Mouse (Mus musculus) CD4-positive, CD25-positive, alpha-beta regulatory T cell, adult 2 months (primary cell): ENCODE measurements around the gene Zfp609.

ENCODE experiments used
- DNase-seq: peaks from one replicate; pipeline ENCODE4 v3.0.0-alpha.2; 2012; ENCODE audit warnings: low read depth, low spot score

Gene Zfp609

DNA sequence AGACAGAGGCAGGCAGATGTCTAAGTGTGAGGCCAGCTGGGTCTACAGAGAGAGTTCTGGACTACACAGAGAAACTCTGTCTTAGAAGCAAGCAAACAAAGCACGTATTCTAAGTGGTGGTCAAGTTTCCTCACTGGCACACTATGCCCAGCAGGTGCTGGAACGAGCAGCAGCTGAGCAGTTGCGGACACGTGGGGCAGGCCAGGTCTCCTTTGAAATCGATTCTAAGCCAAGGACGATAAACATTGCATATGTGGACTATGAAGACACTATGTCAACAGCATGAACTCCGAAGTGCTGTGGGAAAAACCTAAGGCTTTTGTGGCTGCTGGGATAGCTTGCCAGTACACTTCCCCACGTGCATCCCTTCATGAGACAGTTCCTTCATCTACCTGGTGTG, 67.4 kb downstream of the Zfp609 start:
- no peak for DNase-seq

DNA sequence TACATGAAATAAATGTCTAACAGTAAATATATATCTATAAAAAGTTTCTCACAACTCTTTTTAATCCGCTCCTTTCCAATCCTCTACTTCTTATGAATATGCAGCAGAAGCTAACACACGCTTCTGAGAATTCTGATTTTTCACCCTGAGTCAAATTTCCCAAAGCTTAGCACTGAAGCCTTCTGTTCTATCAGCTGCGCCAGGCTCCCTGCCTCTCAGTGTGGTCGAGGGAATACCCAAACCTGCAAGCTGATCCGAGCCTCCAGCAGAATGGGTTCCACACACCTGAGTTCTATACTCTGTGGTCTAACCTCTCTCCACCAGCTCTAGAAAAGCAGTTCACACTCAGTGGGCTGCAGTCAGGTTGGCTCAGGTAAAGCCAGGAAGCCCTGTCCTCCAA, 68.1 kb downstream of the Zfp609 start:
- no peak for DNase-seq

GRCm38 (mm10) chr9:65757826-65758225, 69.5 kb downstream of the Zfp609 start:
- DNase-seq = no peak

GRCm38 (mm10) chr9:65755673-65756375, 71.5 kb downstream of the Zfp609 start:
- DNase-seq = no peak

GRCm38 (mm10) chr9:65755164-65755563, 72.2 kb downstream of the Zfp609 start:
- peak; percentile 14 for DNase-seq

GRCm38 (mm10) chr9:65752632-65753031, 74.7 kb downstream of the Zfp609 start:
- peak; percentile 47 for DNase-seq

GRCm38 (mm10) chr9:65751906-65752305, 75.5 kb downstream of the Zfp609 start:
- DNase-seq = no peak

GRCm38 (mm10) chr9:65748102-65748501, 79.3 kb downstream of the Zfp609 start:
- DNase-seq = no peak

DNA sequence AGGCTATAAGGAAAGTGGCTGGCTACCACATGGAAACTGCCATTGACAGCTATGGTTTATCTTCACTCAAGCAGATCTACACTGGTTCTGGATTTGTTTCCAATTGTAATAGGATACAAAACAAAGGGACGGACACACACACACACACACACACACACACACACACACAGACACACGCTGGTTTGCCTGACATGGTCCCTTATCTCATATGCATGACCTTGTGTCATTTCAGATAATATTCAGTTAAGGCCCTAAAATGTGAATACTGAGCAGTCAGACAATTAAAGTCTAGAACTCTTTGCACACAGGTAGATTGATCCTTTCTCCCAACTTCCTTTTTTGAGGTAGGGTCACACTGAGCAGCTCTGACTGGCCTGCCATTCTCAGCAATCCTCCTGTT, 80.9 kb downstream of the Zfp609 start:
- DNase-seq = no peak

DNA sequence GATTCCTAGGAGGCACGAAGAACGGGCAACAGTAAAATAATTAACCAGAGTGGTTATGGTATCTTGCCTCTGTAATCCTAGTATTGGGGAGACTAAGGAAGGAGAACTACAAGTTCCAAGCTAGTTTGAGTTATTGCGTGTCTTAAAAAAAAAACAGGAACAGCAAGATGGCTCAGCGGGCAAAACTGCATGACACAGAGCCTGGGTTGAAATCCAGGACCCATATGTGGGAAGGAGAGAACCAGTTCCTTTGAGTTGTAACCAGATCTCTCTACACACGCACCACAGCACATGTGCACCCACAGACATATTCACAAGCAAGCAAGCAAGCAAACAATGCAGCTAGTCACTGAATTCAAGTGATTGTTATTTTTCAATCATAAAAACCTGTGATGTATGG, 81.9 kb downstream of the Zfp609 start:
- no peak for DNase-seq

- no peak for DNase-seq
Measured at GRCm38 (mm10) chr9:65744171-65745082, 82.9 kb downstream of the Zfp609 start.

GRCm38 (mm10) chr9:65743809-65744170, 83.6 kb downstream of the Zfp609 start:
- no peak for DNase-seq

DNA sequence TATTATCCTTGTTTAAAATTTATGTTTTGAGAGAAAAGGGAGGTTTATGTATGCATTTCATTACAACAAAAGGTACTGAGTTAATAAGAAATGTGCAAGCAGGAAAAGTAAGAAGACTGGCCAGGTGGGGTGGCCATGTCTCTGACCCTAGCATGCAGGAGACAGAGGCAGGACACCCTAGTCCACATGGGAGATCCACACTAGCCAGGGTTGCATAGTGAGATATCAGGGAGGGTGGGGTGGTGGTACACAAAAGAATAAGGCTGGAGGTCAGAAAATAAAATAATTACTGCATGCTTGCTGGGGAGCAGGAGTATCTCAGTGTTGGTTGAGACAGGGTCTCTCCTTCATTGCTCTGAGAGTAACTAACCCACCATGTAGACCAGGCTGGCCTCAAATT, 84.0 kb downstream of the Zfp609 start:
- DNase-seq = no peak

- no peak for DNase-seq
Measured at GRCm38 (mm10) chr9:65742777-65743176, 84.6 kb downstream of the Zfp609 start.

GRCm38 (mm10) chr9:65741066-65741852, 86.1 kb downstream of the Zfp609 start:
- no peak for DNase-seq

GRCm38 (mm10) chr9:65734931-65735330, 92.4 kb downstream of the Zfp609 start:
- DNase-seq = no peak

DNA sequence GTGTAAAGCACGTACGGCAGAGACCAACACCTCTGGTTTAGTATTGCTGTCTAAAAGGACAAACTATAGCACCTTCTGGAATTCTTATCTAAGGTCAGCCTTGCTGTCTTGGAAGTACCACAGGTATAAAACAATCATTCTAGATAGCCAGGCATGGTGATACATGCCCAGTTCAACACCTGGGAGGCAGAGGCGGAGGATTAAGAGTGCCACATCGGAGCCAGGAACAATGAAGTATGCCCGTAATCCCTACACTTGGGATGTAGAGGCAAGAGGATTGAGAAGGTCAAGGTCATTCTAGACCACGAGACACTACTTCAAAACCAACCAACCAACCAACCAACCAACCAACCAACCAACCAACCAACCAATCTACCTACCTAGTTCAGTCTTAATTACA, 98.8 kb downstream of the Zfp609 start:
- no peak for DNase-seq

DNA sequence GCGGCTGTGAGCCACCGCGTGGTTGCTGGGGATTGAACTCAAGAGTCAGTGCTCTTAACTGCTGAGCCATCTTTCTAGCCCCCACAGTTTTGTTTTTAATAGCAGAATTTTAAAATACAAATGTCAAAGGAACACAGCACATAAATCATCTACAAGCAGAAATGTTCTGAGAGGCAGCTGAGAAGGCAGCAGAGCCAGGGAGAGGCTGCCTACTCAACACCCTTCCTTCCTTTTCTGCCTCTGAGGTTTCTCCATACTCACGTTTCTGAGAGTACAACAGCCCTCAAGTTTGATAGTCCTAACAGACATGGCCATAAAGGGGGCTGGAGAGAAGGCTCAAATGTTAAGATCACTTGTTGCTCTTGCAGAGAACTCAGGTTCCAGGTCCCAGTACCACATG, 99.9 kb downstream of the Zfp609 start:
- no peak for DNase-seq

DNA sequence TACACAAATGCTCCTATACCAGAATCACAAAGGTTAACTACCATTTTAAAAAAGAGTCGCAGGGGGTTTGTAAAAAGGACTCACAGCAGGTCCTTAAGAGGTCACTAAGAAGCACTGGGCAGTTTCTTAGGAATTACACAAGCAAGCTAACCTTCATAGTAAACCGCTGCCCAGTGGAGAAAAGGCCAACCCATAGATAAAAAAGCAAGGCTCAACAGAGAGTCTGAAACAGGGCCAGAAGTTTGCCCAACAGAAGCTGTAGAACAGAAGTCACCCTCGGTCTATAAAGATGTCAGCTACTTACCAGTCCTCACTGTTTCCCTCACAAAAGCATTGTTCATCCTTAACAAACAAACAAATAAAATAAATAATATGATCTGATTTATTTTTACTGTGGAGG, 100.9 kb downstream of the Zfp609 start:
- no peak for DNase-seq

DNA sequence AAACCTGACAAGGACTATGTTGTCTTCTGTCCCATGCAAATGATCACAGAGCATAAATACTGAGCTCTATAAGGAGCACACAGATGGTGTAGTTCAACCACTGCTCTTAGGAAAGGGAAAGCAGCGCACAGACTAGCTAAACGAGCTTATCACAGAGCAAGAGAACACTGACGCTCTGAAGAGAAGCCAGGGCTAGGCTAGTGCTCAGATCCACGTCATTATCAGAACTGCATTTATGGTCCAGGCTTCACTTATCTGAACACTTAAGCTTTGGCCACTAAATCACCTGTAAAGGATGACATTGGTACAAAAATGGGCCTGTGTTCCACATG, 102.1 kb downstream of the Zfp609 start:
- no peak for DNase-seq

DNA sequence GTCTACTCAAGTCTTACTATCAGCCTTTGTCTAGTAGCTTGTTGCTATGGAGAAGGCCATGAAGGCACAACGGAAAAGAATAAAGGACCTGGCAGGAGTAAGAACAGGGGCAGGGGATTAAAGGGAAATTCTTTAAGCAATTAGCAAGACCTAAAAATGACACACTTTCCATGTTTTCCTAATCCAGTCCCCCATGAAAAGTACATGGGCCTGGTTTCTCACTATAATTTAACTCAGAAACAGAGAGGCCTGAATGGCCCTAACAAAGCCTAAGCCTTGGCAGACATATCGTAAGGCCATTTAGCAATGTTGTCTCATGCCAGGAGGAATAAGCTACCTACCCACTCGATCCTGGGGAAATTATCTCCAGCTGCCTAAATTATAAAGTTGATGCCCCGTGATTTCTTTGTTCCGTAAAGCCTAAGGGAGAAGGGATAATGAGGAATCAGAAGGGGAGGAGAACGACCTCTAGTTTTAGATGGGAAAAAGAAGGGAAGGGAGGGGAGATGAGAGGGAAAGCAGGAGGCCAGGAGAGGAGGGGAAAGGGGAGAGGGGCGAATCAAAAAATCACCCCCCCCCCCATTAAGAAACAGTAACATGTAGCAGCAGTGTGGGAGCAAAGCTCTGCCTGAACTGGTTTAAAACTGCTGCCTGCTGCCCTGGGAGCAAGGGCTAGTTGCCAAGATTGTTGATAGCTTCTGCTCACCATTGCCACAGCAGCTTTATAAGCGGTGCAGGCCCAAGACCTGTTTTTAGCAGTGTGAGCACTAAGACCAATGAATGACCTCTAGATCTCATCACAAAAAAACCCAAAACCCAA, 102.7 kb downstream of the Zfp609 start:
- DNase-seq = no peak

DNA sequence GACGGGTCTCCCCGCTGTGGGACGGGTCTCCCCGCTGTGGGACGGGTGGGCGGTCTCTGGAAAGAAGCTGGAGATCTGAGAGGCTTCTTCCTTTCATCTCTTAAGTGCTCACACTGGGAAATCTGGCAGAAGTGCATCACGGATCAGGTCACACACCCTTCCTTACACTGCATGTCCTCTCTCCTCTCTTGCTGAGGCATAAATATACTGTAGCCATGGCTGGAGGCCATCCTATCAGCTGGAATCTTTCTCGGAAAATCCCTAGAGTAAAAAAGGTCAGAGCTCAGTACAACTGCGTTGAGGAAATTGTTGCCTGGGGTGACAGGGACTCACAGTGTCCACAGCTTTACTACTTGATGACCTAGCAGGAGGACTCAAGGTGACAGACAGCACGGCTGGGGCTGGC, 106.2 kb downstream of the Zfp609 start:
- DNase-seq = no peak
